Mouse (Mus musculus) ovary, postnatal 10 days (tissue): ENCODE results near the gene Hdgfl3.
A peak's percentile ranks its signal among the peaks of the same experiment; 100 is the strongest.

Experiments used
- DNase-seq: peaks from one replicate; pipeline ENCODE4 v3.0.0; 2022; ENCODE audit warnings: low spot score

Hdgfl3 gene

GRCm38 (mm10) chr7:81934267-81934745 lies at the start of gene Hdgfl3:
Hdgfl3 (minus strand) TSS chr7:81934473.
- peak; percentile 63 for DNase-seq

GRCm38 (mm10) chr7:81983651-81984050 lies 49.4 kb upstream of the Hdgfl3 start:
- DNase-seq = no peak

- DNase-seq = no peak
Observed at GRCm38 (mm10) chr7:81978304-81978703, 44.0 kb upstream of the Hdgfl3 start.

DNA sequence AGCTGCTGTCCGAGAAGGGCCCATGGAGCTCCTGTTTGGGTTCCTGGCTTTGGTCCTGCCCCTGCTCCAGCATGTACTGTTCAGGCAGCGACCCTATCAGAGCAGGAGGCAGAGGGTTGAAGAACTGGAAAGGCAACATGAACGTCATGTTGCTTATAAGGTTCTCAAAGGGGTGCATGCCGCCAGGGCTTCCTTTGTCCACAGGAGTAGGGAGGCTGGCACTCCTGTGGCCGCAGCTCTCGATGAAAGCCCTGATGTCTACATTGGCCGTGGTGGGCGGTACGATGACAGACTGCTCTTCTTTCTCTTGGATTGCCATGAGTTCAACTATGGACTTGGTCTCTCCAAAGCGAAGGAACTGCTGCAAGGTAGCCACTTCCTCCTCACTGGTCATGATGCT lies 40.3 kb upstream of the Hdgfl3 start:
- no peak for DNase-seq

DNA sequence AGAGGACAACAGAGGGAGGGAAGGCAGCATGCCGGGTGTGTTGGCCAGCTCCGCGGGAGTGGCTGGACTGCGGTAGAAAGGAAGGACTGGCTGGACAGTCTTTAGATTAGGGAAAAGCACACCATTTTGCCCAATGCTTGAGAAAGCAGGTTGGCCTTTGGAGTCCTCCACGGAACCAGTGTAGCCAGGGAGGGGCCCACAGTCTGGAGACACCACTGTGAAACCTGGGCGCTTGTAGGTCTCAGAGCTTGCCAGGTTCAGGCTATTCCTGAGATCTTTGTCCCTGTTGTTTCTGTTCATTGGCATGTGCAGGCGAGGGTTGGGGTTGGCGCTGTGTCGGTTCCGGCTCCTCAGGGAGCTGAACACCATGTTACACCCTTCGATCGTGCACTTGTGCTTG lies 39.7 kb upstream of the Hdgfl3 start:
- no peak for DNase-seq

GRCm38 (mm10) chr7:81973339-81973738 lies 39.1 kb upstream of the Hdgfl3 start:
- DNase-seq = no peak

- no peak for DNase-seq
Observed at GRCm38 (mm10) chr7:81968975-81969374, 34.7 kb upstream of the Hdgfl3 start.

DNA sequence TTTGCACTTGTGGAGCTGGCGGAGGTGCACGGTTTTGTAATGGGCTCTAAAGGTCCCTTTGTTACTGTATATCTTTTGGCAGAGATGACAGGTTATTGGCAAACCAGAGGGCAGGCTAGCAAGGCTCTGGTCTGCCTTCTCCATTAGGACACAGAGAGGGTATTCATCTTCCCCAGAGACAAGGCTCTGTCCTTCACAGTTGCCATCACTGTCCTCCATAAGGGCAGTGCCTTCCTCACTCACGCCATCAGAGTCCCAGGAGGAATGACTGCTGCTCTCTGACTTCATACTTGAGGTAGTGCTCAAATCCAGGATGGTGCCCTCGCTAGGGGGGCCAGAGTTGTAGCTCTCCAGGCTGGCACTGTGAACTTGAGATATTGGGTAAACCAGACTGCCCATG lies 34.2 kb upstream of the Hdgfl3 start:
- DNase-seq = no peak

- DNase-seq = no peak
Observed at GRCm38 (mm10) chr7:81966195-81966594, 31.9 kb upstream of the Hdgfl3 start.

DNA sequence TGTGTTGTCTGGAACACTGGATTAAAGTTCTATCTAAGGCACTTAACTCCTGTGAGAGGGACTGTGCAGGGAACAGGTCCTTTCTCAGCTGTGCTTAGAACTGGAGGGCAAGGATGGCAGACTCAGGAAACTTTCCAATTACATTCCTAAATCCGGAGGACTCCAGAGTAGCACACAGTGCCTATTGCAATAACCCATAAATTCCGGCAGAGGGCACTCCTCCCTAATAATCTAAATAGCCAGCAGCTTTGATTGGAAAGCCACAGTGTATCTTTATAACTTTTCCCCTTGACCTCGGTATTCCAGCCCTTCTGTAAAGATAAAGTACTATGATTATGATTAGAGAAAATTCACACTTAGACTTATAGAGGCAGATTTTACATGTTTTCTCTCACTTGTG lies 25.4 kb upstream of the Hdgfl3 start:
- no peak for DNase-seq

DNA sequence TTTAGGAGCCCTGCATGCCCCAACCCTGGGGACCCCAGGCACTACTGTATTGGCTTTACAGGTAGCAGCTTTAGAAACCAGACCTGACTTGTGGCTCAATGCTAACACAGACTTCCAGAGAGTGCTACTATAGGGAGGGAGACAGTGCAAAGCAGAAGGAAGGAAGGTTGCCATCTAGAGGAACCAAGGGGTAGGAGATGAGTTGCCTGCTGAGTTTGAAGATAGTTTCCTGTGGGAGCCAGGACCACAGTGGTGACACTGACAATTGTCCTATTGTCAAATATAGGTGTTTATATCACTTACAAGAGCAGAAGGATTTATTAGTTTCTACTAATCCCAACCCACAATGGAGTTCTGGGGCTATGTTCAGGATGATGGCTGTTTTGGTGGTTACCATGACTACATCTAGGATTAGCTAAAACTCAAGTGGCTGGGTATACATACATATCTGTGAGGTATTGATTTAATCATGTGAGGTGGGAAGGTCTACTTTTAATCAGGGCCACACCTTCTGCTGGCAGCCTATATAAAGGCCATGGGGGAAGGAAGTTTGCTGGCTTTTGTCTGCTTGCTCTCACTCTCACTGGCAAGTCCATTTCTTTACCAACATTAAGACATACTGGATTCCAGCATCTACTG lies 20.1 kb upstream of the Hdgfl3 start:
- no peak for DNase-seq

DNA sequence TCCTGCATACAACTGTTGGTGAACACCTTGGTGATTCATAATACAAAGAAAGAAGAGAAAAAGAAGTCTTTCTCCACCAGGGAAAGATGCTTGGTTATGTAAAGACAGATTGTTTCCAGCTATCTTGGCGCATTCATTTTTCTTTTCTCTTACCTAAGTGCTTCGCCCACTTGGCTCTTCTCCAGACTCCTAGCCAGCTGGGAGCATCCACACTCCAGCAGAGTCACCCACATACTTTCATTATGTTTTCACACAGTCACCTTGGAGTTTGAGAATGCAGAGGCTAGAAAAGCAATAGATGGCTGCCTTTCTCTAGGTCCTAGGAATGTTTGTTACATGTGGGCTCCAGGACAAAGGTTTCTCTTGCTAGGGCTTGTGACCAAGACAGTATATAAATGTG lies 16.2 kb upstream of the Hdgfl3 start:
- no peak for DNase-seq

GRCm38 (mm10) chr7:81945398-81945797 lies 11.1 kb upstream of the Hdgfl3 start:
- no peak for DNase-seq

GRCm38 (mm10) chr7:81934806-81935205 lies 533 bp upstream of the Hdgfl3 start:
- DNase-seq = no peak

DNA sequence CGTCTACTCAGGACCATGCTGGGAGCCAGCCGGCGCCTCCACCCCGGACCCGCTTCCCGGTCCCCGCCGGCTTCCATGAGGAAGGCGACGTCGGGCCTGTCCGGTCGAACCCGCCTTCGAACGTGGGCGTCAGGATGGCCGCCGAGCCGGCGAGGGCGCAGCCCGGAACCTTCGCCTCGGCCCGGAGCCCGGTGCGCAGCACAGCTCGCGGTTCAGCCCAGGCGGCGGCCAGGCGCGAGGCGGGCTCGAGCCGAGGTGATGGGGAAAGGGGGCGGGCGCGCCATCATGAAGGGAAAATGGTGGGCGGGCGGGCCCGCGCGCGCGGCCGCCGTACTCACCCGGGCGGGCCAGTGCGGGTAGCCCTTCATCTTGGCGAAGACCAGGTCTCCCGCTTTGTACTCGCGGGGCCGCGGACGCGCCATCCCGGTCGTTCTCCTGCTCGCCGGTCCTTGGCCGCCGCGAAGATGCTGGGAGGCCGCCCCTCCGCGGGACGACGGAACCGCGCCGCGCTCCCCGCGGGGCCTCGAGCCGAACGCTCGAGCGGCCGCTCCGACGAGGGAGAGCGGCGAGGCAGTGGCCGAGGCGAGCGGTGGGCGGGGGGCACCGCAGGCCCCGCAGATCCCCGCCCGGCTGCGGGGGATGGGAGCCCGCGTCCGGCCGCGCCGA lies 539 bp downstream of the Hdgfl3 start:
- peak; percentile 54 for DNase-seq

DNA sequence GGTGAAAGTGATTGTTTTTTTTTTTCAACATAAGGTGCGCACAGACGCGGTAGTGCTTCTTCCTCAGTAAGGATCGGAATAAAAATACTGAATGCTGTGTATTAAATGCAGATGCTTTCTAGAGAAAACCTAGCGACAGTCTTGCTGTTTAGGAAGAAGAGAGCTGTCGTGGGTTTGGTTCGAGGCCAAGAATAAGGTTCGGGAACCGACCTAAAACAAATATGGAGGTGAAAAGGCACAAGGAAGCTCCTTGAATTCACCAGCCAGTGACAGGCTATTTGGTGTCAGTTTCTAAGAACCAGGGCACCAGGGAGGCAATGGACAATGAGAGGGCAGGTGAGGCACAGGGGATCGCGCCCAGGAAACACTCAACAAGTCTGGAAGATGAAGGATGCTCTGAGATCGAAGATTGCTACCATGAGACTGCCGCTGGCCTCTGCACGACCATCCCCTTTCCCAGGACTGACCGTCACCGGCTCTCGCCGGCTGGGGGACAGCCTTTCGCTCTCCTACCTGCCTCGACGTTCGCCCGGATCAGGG lies 1.1 kb downstream of the Hdgfl3 start:
- no peak for DNase-seq

DNA sequence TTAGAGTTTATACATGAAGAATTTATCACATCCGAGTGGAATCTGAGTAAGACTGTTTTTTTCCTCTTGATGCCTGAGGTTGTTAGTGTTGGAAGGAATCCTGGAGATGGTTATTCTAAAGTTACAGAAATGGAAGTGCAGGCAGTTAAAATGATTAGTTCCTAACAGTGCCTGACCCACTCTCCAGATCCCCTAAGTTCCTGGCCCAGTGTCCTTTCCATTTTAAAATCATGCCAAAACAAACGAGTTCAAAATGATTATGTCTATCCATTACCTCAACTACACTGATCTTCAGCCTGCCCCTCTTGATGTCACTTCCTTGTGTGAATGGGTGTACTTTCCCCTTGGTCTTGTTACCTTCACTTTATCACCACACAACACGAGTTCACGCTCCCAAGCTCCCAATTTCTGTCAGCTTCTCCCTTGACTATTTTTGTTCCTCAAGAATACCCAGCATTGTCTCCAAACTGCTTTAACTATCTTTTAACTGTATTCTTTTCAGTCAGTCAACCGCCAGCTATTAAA lies 1.7 kb downstream of the Hdgfl3 start:
- no peak for DNase-seq

DNA sequence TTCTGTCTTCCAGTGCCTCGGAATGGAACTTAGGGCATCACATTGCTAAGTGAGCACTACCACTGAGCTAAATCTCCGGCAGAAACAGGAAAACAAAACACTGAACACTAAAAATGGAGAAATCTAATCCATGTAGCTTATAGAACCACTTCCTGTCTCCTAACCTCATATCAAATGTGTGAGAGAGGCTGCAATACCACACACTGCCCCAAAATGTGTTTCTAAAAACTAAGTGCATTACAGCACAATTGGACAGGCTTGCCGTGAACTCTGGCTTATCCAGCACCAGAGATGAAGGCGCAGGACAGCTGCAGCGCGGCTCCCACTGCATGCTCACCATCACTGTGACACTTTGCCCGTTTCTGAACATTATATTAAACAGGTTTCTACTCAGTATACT lies 5.3 kb downstream of the Hdgfl3 start:
- no peak for DNase-seq

GRCm38 (mm10) chr7:81921379-81921952 lies 12.8 kb downstream of the Hdgfl3 start:
- DNase-seq = no peak

DNA sequence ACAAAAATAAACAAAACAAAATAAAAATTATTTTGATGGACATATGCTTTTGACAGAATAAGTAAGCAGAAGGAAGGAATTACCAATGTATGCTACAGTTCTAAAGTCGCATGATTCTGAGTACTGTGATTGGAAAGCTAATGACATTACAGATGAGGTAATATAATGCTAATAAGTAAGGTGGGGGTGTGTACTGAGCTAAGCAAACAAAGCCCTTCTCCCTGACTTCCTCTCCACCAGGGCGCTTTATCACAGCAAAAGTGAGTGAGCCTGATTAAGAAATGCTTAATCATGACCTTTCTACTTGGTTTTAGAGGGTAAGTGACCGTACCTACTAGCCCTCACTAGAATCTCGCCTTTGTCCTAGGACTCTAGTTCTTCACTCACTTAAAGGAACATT lies 14.0 kb downstream of the Hdgfl3 start:
- DNase-seq = no peak

DNA sequence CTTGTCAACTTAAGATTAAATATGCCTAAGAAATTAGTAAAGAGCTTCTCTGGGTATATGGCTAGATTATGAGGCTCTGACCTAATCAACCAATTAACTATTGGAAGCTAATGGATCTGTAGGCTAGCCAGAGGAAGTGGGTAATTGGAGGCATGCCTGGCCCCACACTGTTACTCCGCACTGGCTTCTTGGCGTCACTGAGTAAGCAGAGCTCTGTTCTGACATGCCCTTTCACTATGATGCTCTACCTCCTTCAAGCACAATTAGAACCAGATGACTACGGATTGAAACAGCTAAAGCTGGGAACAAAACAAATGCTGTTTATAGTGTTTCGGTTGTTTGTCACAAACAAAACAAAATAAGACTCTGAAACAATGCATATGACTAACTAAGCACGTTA lies 16.0 kb downstream of the Hdgfl3 start:
- no peak for DNase-seq

GRCm38 (mm10) chr7:81904926-81905325 lies 29.3 kb downstream of the Hdgfl3 start:
- no peak for DNase-seq

DNA sequence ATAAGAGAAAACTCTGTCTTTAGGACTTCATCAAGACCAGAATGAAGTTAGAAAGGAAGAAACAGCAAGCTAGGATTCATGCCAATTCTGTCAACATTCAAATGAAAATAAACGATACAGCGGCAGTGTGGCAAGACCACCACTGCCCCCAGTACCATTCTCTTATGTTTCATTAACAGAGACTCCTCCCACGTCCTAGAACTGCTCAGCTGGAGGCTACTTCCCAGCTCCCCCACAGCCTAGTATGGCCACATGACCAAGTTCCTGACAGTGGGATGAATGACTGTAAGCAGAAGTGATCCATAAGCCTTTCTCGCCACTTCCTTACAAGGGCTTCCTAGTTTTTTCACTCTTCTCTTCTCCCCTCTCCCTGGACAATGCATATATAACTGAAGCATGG lies 30.2 kb downstream of the Hdgfl3 start:
- DNase-seq = no peak
